Mouse (Mus musculus) kidney, embryonic 15.5 days (tissue): ENCODE data around the gene Apol7c. TPM values are rescaled to one million over a fixed set of nuclear protein-coding genes. Genes with fewer than 3 reads are reported as not detected.
"Not testable (repeated sequence)": the region's sequence is repeated elsewhere in the genome, so short reads cannot be mapped to it uniquely, and the experiment has no call there.

Source experiments
- ATAC-seq: fragments of 200-750 bp; cut with Nextera tagmentation; replicated peaks from 2 replicates; pipeline ENCODE4 v1.8.0; 2017; ENCODE audit warnings: moderate TSS enrichment; ENCODE audit not compliant: low FRiP score
- H3K27ac ChIP-seq: fragments of 300-500 bp; sonication (generic); 2 replicates; pipeline ENCODE4 v1.5.1; 2015; ENCODE audit warnings: mild to moderate bottlenecking, inconsistent platforms
- H3K27me3 ChIP-seq: fragments of 300-500 bp; sonication (generic); 2 replicates; pipeline ENCODE4 v1.6.1; 2015; ENCODE audit warnings: inconsistent platforms
- H3K36me3 ChIP-seq: fragments of 300-500 bp; sonication (generic); 2 replicates; pipeline ENCODE4 v1.6.1; 2015; ENCODE audit warnings: inconsistent platforms
- H3K4me1 ChIP-seq: fragments of 300-500 bp; sonication (generic); 2 replicates; pipeline ENCODE4 v1.6.1; 2015; ENCODE audit warnings: inconsistent platforms
- H3K4me2 ChIP-seq: fragments of 300-500 bp; sonication (generic); 2 replicates; pipeline ENCODE4 v1.6.1; 2015; ENCODE audit warnings: moderate library complexity, mild to moderate bottlenecking, inconsistent platforms
- H3K4me3 ChIP-seq: fragments of 300-500 bp; sonication (generic); replicated peaks from 2 replicates; pipeline ENCODE4 v1.5.1; 2015; ENCODE audit warnings: mild to moderate bottlenecking, inconsistent platforms
- H3K9ac ChIP-seq: fragments of 300-500 bp; sonication (generic); 2 replicates; pipeline ENCODE4 v1.6.1; 2015; ENCODE audit warnings: mild to moderate bottlenecking, inconsistent platforms
- H3K9me3 ChIP-seq: fragments of 300-500 bp; sonication (generic); replicated peaks from 2 replicates; pipeline ENCODE4 v1.6.1; 2016; ENCODE audit warnings: inconsistent platforms
- WGBS: fragments of 180-500 bp; shearing (Covaris S2); methylation state at CpG from one replicate; pipeline ENCODE4 v1.1.7; 2015; ENCODE audit warnings: mixed read lengths; 5-methylcytosine and 5-hydroxymethylcytosine counted together
- polyA plus RNA-seq: library from polyadenylated mRNA; unstranded; fragments of >200 nt; fragmentation: Nextera tagmentation; extraction: Ambion mirVana; gene quantifications from 2 replicates; pipeline ENCODE4 v1.2.1, GENCODE M21; 2015

Gene Apol7c
- polyA plus RNA-seq, 1 experiment from 2014 or later = not detected

DNA sequence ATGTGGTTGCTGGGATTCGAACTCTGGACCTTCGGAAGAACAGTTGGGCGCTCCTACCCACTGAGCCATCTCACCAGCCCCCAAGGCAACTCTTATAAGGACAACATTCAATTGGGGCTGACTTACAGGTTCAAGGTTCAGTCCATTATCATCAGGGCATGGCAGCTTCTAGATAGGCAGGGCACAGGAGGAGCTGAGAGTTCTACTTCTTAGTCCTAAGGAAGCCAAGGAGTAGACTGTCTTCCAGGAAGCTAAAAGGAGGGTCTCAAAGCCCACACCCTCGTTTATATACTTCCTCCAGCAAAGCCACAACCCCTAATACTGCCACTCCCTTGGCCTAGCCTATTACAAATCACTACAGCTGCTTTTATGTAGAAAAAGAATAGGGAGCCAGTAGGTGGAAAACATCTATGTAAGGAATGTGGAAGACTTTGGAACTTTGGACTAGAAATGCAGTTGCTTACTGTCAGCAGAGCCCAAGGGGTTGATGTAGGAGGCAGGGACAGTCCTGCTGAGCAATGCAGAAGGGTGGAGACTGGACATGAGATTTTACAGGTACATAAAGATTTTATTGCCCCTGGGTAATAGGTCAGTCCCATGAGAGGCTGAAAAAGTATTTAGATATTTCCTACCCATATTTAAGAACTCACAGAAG, 50.8 kb downstream of the Apol7c start:
- ATAC-seq = no peak
- no peak overlapping the region for H3K27ac ChIP-seq
- no peak overlapping the region for H3K4me3 ChIP-seq
- H3K4me2 ChIP-seq = no peak overlapping the region
- H3K27me3 ChIP-seq = no peaks in the 10 kb centered on the region
- no peaks in the 10 kb centered on the region for H3K4me1 ChIP-seq
- no peaks in the 10 kb centered on the region for H3K36me3 ChIP-seq
- H3K9ac ChIP-seq = no peak overlapping the region
- no peaks in the 10 kb centered on the region for H3K9me3 ChIP-seq
- 77% methylated on average over 4 of the region's 4 CpGs for WGBS

GRCm38 (mm10) chr15:77476693-77477092, 56.4 kb downstream of the Apol7c start, which contains the start of gene Apol10a:
Gene Apol10a (plus strand): TSS chr15:77477047.
- H3K4me1 ChIP-seq, H3K9me3 ChIP-seq, H3K27me3 ChIP-seq, H3K27ac ChIP-seq, H3K9ac ChIP-seq, ATAC-seq, H3K4me3 ChIP-seq, H3K4me2 ChIP-seq, H3K36me3 ChIP-seq: not testable (repeated sequence)
- WGBS = 85% methylated on average over 2 of the region's 2 CpGs

Other genes with a start within 250 kb of the Apol7c start
- gene Rbfox2, start 226.3 kb downstream of the Apol7c start, polyA plus RNA-seq = 41.6 and 47.7 TPM in 2 replicates
- 0.06 TPM in 1 of 2 replicates, not detected in the other for gene Apol7a, start 134.2 kb downstream of the Apol7c start, polyA plus RNA-seq
- gene Apol9a, start 122.2 kb downstream of the Apol7c start, polyA plus RNA-seq = 0.17 TPM in 1 of 2 replicates, not detected in the other
- 0.18 TPM in 1 of 2 replicates, not detected in the other for gene Apol7b, start 85.8 kb downstream of the Apol7c start, polyA plus RNA-seq
- not detected in 2 replicates for gene Apol10a, start 56.3 kb downstream of the Apol7c start, polyA plus RNA-seq
- gene Apol11a, start 25.0 kb downstream of the Apol7c start, polyA plus RNA-seq = not detected in 2 replicates
- gene 1700025B11Rik, start 28.6 kb upstream of the Apol7c start, polyA plus RNA-seq = not detected in 2 replicates
- 0.12 and 0.23 TPM in 2 replicates for gene Apol10b, start 62.8 kb upstream of the Apol7c start, polyA plus RNA-seq
- not detected in 2 replicates for gene Gm36245, start 65.9 kb upstream of the Apol7c start, polyA plus RNA-seq
- gene Apol11b, start 110.0 kb upstream of the Apol7c start, polyA plus RNA-seq = 0.08 and 0.19 TPM in 2 replicates
- gene Apol7e, start 165.5 kb upstream of the Apol7c start, polyA plus RNA-seq = 0.12 TPM in 1 of 2 replicates, not detected in the other
- not detected in 2 replicates for gene Apol9b, start 195.7 kb upstream of the Apol7c start, polyA plus RNA-seq
- gene Apol8, start 223.7 kb upstream of the Apol7c start, polyA plus RNA-seq = 0.26 and 0.45 TPM in 2 replicates